Mouse (Mus musculus) frontal cortex, postnatal 36 days (tissue): Measurements from ENCODE around the gene Rtn2.

Experiments used
- DNase-seq, 2 experiments: peaks; one replicate each; pipeline ENCODE4 v3.0.0; 2022; ENCODE audit warnings: low spot score in 2 of 2

The Rtn2 gene

DNA sequence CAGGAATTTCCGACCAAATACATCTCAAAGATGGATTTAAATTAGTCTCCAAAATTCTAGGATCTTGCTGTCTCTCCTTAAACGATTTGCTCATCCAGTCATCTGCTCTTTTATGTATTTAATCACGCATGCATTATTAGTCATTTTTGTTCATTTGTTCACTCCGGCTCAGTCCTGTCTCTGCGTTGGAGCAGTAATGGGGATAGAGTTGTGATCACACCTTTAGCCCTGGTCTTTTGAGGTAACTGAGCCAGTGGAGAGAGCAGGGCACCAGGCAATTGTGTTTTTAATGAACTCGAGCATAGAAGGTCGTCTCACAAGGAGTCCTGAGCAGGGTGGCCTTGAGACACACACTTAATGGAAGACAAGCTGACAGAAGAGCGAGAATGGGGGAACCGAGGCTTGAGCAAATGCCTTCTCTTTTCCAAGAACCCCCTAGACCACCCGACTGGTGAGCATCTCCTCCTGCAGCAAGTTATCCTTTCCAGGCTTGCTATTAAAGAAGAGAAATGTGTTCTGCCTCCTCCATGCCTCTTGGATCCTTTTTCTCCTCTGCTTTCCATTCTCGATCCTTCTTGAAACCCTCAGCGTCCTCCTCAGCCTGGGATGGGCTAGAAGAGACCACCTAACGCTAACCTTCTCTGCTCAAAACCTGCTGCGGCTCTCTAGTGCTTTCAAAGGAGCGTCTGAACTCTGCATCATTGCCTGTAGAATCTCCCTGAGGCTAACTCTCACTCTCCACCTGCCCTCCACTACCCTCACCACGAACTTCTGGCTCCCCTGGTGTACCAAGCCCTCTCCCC is 19.2 kb downstream of the Rtn2 start:
- no peak for DNase-seq

DNA sequence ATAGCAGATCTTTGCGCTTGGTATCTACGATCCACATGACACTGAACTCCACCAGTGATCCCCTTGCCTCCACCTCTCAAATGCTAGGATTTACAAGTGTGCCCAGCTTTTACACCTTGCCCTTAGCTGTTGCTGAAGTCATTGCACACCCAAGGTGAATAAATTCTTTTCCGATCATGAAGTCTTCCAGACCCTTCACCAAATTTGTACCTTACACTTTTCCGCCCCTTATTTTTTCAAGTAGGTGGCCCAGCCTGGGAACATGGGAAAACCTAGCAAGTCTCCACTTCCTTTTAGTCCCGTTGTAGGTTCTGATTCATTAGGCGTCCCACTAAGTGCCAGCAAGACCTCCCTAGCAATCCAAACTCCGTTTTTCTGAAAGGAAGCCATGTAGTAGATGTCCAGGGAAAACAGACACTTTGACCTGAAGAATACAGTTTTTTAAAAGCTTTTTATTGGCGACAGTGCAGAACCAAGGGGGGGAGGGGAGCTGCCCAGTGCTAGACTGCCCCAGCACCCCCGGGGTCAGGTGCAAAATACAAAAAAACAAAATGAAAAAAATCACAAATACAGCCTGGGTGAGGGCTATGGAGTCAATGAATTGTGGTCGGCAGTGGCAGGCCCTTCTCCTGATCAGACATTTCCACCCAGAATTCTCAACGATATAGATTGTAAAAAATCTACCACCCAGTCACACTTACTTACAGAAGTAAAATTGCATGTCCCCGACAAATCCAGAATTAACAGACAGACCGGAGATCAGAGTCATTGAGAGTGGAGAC is 20.0 kb downstream of the Rtn2 start:
- DNase-seq = no peak

DNA sequence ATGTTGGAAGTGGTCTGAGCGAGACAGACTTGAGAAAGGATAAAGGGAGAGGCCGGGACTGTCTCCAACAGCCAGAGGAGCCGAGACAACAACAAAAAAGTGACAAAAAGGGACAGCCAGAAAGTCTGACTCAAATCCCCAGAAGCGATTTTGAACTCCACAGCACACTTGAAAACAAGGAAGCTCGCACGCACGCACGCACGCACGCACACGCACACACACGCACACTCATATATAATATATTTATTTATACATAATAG is 20.6 kb downstream of the Rtn2 start:
- DNase-seq = no peak

DNA sequence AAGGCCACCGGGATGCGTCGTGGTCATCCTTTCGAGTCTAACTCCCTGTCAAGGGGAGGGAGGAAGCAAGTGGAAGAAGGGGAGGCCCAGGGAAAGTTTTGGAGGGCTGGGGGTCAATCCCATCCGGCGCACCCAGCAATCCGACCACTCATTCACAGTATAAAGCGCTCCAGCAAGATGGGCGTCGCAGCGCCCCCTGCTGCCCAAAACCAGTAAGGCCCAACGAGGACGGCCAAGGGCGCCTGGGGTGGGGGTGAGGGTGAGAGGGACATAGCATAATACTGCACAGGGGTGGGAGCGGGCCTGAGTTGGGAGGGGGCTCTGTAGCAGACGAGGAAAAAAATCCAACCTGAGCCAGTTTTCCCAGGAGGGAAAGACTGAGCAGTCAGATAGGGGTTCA is 21.3 kb downstream of the Rtn2 start:
- DNase-seq = peak; percentile 66 to 70

DNA sequence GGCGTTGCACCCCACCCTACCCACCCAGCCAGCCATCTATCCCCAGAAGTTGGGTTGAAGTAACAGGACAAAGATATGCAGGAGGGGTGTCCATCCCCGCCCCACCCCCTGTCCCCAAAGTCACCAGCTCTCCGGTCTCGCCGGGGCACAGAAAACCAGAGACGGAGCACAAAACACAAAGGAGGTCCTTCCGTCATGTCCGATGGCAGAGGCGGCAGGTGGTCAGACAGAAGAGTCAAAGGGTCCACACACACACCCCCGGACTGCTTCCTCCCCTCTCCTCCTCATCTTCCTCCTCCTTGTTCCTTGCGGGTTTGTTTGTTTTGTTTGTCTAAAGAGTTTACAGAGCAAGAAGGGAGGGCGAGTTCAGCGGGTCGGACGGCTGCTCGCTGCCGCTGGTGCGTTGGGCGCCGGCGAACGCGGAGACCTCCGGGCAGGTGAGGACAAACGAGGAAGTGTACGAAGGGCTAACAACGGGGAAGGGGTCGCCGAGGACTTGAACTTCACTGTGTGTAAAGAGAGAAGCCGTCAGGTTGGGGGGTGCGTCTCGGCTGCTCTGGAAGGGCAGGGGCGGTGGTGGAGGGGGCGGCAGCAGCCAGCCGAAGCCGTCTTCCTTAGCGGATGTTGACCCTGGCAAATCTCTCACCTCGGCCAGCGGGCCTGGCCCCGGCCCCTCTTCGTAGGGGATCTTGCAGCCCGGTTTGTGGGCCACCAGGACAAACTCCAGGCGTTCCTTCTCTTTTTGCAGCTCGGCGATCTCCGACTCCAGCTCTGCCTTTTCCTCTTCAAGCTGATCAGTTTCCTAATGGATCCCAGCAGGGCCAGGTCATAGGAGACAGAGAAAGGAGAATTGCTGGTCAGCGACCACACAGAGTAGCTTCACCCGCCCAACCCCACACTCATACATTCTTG is 22.3 kb downstream of the Rtn2 start:
- DNase-seq = no peak

DNA sequence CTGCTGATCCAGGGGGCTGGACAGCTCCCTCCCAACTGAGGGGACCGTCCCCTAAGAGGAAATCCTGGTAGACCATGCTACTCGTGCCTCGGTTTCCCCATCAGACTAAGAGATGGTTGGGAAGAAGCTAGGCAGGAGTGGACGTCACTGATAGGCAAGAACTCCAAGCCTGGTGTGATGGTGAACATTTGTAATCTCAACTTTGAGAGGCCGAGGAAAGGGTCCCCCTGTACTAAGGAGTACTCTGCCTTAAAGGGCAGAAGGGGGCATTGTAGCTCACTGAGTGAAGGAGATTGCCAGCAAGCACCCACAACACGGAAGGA is 22.9 kb downstream of the Rtn2 start:
- DNase-seq = no peak

DNA sequence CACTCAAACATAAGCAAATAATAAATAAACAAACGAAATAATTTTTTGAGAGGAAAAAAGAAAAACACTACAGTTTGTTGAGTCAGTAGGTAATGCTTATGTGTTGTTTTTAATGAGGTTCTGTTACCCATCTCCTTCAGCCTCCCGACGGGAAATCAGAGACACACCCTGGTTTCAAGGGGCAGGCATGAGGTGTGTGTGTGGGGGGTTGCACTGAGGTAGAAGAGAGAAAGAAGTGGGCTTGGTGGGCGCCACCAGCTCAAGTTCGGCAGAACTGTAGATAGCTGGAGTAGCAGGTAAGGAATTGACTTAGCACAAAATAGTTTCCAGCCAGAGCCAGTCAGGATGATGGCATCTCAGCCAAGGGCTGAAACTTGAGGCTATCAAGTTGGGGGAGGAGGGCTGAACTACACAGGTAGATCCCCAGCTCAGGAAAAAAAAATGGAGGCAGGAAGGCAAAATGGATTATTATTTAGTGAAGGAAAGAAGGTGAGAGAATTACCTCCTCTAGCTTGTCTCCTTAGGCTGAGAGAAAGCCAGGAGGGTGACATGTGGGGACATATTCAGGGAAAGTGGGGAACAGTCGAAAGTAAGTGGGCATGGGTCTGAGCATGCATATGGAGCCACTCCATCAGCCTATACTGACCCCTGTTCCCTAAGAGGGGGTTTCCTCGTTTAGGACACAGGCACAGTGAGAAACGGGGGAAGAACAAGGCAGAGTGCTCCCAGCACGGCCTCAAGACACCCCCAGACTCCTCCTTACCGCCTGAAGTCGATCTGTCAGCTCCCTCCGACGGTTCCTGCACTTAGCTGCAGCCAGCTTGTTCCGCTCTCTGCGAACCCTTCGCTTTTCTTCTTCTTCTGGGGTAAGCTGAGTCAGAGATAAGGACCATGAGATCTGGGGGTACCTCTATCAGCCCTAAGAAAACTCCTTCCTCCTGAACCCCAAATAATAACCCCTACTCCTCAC is 23.7 kb downstream of the Rtn2 start:
- DNase-seq = no peak

DNA sequence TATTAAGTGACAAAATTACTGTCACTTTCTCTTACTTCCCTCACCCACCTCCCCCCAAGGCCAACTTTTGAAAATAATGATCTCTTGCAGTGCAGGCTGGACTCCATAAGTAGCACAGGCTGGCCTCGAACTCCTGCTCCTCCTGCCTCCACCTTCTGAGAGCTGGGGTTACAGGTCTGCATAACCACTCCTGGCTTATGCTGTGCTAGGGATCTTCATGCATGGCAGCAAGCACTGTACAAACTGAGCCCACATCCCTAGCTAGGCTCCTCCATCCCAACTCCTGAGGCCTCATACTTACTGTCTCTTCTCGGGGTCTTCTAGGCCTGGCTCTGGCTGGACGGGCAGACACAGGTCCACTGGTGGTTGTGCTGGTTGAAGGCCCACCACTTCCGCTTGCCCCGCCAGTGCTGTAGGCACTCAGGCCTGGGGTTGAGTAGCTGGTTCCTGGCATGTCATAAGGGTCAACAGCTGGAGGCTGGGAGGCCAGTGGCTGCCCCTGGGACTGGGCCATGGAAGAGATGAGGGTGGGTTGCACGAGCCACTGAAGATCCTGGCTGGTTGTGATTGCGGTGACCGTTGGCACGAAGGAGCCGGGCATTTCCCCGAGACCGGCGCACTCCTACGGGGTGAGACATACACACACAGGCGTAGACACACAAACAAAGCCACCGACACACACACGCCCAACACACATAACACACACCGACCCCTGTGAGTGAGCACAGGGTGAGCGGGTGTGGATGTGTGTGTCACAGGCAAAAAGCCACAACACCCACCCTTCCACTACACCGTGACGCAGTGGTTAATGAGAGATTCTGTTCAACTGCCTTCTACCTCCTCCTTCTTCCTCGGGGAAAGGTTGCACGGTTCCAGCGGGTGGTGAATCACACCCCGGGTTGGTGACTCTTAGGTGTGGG is 24.7 kb downstream of the Rtn2 start:
- DNase-seq = no peak

DNA sequence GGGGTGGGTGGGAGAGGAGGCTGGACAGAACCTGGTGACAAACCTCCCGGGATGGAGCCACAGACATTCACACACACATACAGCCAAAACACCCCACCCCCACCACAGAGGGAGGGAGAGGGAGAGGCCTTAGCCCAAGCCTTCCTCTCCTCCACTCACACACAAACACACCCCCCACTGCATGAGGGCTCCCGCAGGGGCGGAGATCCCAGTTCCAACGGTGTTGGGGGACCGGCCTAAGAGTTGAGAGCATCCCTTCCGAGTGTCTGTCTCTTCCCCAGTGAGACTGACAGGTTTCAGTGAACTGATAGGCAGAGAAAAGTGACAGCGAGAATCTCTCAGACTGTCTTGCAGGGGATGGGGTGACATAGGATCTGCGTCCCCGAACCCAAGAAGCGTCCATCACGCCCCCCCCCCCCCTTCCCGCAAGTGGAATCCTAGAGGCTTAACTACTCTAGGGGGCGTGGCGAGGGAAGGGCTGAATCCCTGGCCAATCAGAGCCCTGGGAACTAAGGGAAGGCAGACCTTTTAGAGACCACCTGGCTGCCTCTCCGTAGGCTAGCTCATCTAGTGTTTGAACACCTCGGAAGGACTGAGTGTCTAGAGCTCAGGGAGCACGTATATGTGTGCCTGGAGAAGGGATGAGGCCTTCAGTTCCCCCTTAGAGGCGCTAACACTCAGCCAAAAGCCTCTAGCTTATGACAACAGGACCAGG is 25.5 kb downstream of the Rtn2 start:
- peak; percentile 57 to 75 for DNase-seq

DNA sequence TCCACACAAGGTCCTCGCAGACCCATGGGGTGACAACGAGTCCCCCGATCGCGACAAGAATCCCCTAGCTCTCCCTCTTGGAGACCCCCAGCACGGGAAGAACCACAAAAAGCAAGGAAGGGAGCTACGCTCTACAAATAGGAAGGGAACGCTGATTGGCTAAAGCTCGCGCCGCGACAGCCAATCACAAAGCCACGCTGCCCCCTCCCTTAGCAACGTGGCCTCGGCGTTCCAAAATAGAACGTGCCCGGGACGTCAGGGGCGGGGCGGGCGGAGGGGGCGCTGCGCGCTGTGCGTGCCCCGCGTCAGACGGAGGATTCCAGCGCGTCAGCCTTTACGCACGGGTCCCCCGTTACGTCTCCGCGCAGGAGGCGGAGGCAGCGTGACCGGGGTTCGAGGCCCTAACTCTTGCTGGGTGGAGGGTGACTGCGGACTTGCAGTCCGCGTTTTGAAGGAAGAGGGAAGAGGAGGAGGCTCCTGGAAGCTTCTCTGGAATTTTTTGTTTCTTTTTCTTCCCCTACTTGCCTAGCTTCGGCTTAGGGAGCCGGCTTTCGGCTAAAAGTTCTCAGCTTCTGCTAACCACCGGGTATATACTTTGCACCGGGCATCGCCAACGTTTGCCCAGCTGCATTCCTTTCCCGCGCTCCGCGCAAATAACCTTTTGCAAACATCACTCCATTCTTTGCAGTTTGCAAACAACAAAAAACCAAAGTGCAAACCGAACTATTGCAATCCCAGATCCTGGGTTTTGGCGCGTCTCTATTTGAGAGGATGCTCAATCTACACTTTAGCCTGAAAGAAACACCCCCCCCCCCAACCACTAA is 26.2 kb downstream of the Rtn2 start:
- peak; percentile 96 to 98 for DNase-seq

DNA sequence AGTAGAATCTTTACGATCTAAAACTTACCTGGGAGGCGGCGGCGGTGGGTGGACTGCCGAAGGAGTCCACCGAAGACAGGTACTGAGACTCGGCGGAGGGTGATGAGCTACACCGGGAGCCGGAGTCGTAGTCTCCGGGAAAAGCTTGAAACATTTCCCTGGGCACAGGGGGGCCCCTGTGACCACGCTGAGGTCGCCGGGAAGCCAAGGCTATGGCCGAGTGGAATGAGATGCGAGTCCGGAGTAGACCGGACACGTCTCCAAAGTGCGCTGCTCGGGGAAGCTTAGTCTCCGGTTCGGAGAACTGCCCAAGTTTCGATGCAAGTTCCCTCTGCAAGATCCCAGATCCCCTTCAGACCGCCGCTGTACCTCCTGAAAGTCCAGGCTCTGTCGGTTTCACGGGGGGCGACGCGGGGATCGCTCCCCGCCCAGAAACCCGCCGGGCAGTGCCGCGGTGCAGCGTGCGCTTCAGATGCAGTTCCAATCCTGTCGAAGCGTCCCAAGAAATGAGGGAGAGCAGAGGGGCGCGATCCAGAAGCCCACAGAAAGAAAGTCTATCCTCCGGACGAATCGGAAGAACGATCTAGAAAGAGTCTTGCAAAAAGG is 27.0 kb downstream of the Rtn2 start:
- DNase-seq = no peak

DNA sequence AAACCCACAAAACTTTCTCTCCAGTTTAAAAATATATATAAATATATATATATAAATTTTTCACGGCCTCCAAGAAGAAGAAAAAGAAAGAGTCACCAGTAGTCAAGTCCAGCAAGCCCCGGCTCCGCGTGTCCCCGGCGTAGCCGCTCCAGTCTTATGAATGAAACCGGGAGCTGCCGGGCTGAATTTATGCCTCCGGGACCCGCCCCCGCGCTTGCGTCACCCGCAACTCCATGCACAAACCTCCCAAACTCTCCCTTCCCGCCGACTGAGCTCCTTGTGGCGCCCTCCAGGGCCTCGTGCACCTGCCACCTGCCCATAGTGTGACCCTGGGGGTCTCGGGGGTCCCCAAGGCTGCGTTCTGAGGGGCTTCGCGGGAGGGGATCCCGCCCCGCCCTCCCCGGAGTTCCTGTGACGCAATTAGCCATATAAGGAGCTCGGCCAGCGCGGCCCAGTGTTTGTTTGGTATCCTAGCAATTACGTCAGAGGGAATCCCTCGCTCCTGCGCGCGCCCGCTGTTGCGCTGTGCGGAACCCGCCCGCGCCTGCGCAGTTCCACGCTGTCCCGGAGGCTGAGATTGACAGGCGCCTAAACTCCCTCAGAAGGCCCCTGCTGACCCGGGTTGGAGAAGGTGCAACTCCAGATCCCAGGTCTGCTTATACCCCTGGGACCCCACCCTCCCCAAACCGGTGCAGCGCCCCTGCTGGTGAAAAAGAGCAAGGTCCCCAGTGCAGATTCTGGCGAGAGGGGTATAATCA is 27.6 kb downstream of the Rtn2 start, which contains the start of gene Fosb:
Gene Fosb (minus strand): TSS at position 168 of the 758 bp plus-strand sequence.
- DNase-seq = peak; percentile 95 to 97

DNA sequence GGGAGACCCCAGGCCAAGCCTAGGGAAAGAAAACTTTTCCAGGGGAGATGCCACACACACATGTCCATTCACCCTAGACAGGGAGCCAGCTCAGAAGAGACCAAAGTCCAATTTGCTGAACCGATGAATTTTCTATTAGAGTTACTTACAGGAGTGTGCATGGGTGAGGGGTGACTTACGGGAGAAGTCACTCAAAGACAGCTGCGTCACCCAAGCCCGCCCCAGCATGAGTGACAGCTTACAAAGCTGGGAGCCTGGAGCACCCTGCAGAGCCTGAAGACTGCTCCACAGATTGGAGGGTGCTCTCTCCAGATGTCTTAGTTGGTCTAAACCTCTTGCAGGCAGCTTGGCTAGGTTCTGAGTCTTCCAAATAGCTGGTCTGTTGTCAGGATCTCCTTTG is 29.6 kb downstream of the Rtn2 start:
- DNase-seq = no peak

DNA sequence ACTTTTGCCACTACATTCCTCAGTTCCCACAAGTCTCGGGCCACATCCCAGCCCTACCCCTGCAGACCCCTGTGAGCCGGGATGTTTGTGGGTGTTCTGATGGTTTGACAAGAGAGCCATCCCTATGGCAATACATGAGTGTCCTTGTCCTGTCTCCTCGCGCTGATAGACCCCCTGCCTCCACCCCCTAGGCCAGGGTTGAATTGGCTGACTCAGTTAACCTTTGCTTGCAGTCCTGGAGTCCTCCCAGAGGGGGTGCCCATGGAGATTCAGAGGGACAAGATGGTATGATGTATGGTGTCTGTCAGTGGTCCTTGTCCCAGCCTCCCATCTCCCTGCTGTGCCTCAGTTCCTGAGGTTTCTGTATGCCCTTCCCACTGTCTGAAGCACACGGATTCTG is 31.6 kb downstream of the Rtn2 start:
- DNase-seq = no peak

DNA sequence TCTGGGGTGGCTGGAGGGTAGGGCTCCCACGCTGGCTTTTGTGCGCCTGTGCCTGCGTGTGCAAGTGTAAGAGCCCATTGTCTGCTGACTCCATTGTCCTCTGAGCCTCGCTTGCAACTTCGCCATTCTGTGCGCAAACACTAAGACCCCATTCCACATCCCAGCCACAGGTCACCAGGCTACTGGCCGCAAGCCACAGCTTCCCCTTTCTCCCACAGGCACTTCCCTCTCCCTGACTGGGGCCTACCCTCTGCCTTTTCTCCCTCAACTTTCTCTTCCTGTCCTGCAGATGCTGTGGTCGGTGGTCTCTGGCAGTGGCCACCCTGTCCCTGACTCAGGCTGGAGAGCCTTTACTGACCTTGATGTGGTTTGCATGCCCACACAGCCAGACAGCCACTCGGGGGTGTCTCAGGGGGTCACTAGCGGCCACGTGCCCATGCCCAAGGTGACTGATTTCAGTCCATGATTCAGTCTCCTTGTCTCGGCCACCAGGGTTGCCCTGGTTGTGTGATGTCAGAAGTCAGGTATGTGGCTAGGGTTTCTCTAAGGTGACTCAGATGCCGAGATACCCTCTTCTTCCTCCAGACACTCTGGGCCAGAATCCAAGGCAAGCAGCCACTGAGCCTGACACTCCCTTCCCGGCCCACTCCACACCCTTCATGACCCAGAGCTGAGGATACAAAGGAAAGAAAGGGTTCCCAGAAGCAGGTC is 34.2 kb downstream of the Rtn2 start:
- DNase-seq = no peak

DNA sequence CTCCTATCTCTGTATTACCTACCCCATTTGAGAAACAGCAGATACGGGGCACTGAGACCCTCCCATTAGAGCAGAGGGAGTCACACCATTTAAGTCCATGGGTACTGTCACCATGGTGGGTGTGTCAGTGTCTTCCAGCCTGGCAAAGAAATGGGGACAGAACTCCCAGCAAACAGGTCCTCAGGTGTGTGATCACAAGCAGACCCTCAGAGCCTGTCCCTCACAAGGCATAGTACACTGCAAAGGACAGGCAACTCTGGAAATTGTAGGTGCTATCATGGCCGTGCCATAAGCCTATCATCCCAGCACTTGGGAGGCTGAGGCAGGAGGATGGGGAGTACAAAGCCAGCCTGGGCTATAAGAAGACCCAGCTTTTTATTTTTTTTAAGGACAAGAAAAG is 35.8 kb downstream of the Rtn2 start:
- DNase-seq = no peak

DNA sequence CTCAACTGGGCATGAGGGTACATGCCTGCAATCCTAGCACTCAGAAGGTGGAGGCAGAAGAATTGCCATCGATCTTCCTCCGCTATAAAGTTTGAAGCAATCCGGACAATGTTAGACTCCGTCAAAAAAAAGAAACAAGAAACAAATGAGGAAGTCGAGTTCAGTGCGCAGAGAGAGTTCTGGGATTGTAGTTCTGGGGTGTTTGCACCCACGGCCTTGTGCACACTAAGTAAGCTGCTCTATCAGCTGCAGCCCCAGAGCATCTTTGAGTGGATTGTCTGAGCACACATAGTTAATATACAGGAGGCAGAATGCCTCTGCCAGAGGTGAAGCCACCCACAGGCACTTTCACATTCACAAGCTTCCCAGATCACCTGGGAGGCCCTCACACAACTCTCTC is 36.3 kb downstream of the Rtn2 start:
- no peak for DNase-seq
